Mouse (Mus musculus): ENCODE results near the gene Gata3. TPM values are rescaled to one million over a fixed set of nuclear protein-coding genes. Genes with fewer than 3 reads are reported as not detected.
A peak's percentile ranks its signal among the peaks of the same experiment; 100 is the strongest.

The Gata3 gene
- polyA plus RNA-seq, 1 experiment from 2014 or later: 7.9 TPM

DNA sequence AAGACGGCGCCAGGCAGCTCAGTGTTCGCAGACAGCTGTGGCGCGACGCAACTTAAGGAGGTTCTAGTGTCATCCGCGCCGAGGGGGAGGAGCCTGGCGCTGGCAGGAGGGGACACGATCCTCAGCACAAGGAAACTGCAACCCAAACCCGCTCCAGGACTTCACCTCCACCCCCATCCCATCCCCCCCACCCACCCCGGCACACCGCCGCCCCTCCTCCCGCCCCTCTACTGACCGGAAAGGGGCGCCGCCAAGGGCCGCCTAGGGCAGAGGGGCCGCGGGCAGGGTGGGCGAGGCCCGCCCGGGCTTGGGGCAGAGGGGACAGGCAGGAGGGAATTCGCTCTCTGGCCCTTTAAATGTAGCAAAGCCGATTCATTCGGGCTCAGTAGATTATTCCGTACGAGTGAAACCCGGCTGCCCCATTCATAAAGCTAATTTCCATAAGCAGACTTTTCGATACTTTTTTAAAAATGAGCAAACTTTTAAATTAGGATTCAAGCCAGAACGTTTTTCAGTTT is 11.2 kb downstream of the Gata3 start:
- ATAC-seq (ENCODE audit: insufficient number of reproducible peaks, low FRiP score): peak; percentile 60
- Histone ChIP-seq H3K27ac (ENCODE audit: poor library complexity, severe bottlenecking) (peak overlapping the region; percentile 73), H3K9me3 (replicated peaks) (no peaks in the 10 kb centered on the region), H3K4me2 (peak overlapping the region; percentile 95), H3K4me3 (peak overlapping the region; percentile 60), H3K4me1 (replicated peaks) (peaks cover 49% of the 10 kb centered on the region), H3K27me3 (replicated peaks) (peaks cover 24% of the 10 kb centered on the region), H3K36me3 (no peaks in the 10 kb centered on the region), H3K9ac (peak overlapping the region; percentile 63)
- WGBS: under 1% methylated on average over 30 of the region's 33 CpGs

DNA sequence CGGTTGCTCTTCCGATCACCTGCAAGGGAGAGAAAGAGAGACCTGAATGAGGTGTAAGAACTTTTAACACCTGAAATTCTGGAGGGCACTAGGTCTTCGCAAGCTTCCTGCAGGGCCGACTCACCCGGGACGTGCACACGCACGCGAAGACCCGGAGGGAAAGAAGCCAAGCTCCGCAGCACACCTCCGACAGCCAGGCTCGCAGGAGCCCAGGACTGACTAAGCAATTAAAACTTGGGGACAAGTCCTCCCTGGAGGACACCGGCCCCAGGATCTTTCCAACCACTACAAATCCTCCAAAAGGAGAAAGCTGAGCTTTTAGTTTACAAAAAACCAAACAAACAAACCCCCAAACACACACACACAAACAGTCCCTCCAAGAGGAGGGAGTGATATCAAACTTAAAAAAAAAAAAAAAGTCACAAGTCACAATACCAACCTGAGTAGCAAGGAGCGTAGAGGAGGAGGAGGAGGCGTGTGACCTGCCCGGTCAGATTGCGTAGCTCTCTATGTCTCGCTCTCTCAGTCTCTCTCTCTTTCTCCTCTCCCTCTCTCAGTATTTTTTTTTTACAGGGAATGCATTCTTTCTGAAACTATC is 11.8 kb downstream of the Gata3 start:
- no peaks in the 10 kb centered on the region for H3K36me3 ChIP-seq
- H3K9ac ChIP-seq: peak overlapping the region; percentile 80
- H3K4me3 ChIP-seq: peak overlapping the region; percentile 60
- peak overlapping the region; percentile 95 for H3K4me2 ChIP-seq
- H3K27me3 ChIP-seq (replicated peaks): peaks cover 28% of the 10 kb centered on the region
- peaks cover 49% of the 10 kb centered on the region for H3K4me1 ChIP-seq (replicated peaks)
- WGBS: under 1% methylated on average over 19 of the region's 19 CpGs
- peak overlapping the region; percentile 73 for H3K27ac ChIP-seq (ENCODE audit: poor library complexity, severe bottlenecking)
- no peaks in the 10 kb centered on the region for H3K9me3 ChIP-seq (replicated peaks)
- no peak for ATAC-seq (ENCODE audit: insufficient number of reproducible peaks, low FRiP score)

DNA sequence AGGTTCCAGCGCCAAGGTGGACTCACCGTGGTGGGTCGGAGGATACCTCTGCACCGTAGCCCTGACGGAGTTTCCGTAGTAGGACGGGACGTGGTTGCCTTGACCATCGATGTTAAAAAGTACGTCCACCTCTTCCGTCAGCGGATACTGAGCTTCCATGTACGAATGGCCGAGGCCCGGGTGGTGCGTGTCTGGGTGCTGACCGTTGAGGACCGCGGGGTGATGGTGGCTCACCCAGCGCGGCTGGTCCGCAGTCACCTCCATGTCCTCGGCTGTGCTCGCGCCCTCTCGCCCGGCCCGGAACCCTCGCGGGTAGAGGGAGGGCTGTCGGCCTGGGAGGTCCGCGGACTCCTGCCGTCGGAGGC is 12.5 kb downstream of the Gata3 start:
- under 1% methylated on average over 35 of the region's 35 CpGs for WGBS
- H3K9me3 ChIP-seq (replicated peaks): no peaks in the 10 kb centered on the region
- H3K4me1 ChIP-seq (replicated peaks): peaks cover 52% of the 10 kb centered on the region

DNA sequence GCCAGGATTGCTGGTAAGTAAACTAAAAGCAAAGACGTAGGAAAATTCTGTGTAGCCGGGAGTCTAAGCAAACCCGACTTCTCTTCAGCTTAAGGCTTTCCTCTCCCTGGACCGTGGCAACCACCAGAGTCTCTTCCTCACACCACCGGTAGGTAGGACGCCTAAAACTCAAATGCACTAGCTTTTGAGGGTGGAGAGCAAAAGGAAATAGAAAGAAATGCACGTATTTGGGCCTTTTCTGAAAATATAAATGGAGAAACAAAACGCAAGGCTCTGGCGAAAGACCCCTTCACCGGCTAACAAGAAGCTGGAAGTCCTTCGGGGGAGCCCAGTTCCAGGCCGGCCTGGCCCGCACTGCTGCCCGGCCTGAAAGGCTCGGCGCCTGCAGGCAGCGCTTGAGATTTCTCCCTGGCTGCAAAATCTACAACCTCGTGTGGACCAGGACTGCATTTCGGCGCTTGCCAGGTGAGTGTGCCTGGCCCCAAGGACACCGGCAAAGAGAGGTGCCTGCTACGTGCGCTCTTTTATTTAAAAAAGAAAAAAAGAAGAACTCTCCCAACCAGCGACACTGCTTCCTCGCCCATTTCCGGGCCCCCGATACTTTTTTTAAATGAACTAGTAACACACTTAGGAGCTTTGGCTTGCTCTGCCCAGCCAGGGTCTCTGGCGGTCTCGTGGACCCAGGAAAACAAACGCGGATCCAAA is 13.1 kb downstream of the Gata3 start:
- WGBS: 2% methylated on average over 31 of the region's 31 CpGs
- Histone ChIP-seq H3K27me3 (replicated peaks) (peaks cover 23% of the 10 kb centered on the region), H3K27ac (ENCODE audit: poor library complexity, severe bottlenecking) (peak overlapping the region; percentile 73), H3K9ac (peak overlapping the region; percentile 80), H3K4me2 (peak overlapping the region; percentile 95), H3K9me3 (replicated peaks) (no peaks in the 10 kb centered on the region), H3K4me1 (replicated peaks) (peaks cover 51% of the 10 kb centered on the region), H3K36me3 (no peaks in the 10 kb centered on the region), H3K4me3 (peak overlapping the region; percentile 60)
- no peak for ATAC-seq (ENCODE audit: insufficient number of reproducible peaks, low FRiP score)

More for the DNA sequence above, 12.5 kb downstream of the Gata3 start:
- H3K36me3 ChIP-seq: no peaks in the 10 kb centered on the region
- H3K4me2 ChIP-seq: peak overlapping the region; percentile 95
- H3K9ac ChIP-seq: peak overlapping the region; percentile 80
- peak overlapping the region; percentile 60 for H3K4me3 ChIP-seq
- H3K27me3 ChIP-seq (replicated peaks): peaks cover 28% of the 10 kb centered on the region
- no peak for ATAC-seq (ENCODE audit: insufficient number of reproducible peaks, low FRiP score)
- peak overlapping the region; percentile 73 for H3K27ac ChIP-seq (ENCODE audit: poor library complexity, severe bottlenecking)

DNA sequence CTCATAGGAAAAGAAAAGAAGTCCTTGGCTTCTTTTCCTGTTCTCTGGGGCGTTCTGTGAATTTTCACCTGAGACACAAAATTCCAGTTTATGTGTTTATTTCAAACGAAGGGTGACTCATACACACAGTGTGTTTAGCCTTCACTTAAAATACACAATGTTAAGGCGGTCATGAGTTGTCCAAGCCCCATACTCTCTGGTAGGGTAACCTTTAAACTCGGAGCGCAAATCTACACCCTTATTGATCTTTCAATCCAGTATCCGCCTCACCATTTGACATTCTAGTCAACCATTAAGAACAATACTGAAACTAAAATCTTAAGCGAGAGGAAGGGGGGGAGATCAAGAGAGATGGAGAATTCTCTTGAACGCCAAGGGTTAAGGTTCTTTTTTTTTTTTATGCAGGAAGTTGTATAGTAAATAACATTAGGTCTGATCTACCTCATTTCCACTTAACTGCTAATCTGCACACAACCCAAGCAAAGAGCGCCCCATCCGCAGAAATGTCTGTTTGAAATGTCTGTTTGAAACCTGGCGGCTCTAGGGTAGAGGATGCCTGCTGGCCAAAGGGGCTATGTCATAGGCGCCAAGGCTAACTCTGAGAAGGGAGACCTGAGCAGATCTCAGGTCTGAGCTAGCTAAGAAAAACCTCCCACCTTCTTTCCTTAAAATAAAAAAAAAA is 14.0 kb downstream of the Gata3 start:
- Histone ChIP-seq H3K27me3 (replicated peaks) (peaks cover 27% of the 10 kb centered on the region), H3K9me3 (replicated peaks) (no peaks in the 10 kb centered on the region), H3K4me2 (peak overlapping the region; percentile 95), H3K9ac (0 out of 2 replicates have a peak overlapping the region, but pooled peaks have one; percentile 41), H3K4me1 (replicated peaks) (peaks cover 52% of the 10 kb centered on the region), H3K36me3 (no peaks in the 10 kb centered on the region), H3K4me3 (peak overlapping the region; percentile 60), H3K27ac (ENCODE audit: poor library complexity, severe bottlenecking) (no peak overlapping the region)
- no peak for ATAC-seq (ENCODE audit: insufficient number of reproducible peaks, low FRiP score)
- 27% methylated on average over 12 of the region's 12 CpGs for WGBS

DNA sequence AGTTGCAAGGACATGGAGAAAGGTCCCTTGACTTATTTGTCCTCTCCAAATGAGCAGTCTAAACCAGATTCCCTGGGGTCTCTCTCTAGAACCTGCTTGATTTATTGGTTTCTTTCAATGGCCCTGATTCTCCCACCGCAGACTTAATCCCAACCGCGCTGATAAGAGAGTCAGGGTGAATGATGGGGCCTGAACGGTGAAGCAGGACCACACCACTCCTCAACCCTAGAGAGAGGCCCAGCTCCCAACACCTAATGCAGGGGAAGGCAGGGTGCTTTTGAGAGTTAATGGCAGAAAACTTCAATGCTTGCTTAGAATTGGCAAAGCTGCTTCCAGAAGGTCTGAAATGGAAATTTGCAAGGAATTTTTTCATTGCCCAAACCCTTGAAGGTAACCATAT is 14.6 kb downstream of the Gata3 start:
- peak overlapping the region; percentile 41; the same call in 1 of the 2 replicates for H3K9ac ChIP-seq
- H3K36me3 ChIP-seq: no peaks in the 10 kb centered on the region
- H3K4me3 ChIP-seq: peak overlapping the region; percentile 60
- H3K27me3 ChIP-seq (replicated peaks): peaks cover 26% of the 10 kb centered on the region
- H3K4me1 ChIP-seq (replicated peaks): peaks cover 49% of the 10 kb centered on the region
- H3K4me2 ChIP-seq: peak overlapping the region; percentile 95
- H3K27ac ChIP-seq (ENCODE audit: poor library complexity, severe bottlenecking): no peak overlapping the region
- no peak for ATAC-seq (ENCODE audit: insufficient number of reproducible peaks, low FRiP score)
- H3K9me3 ChIP-seq (replicated peaks): no peaks in the 10 kb centered on the region
- 6% methylated on average over 4 of the region's 4 CpGs for WGBS

DNA sequence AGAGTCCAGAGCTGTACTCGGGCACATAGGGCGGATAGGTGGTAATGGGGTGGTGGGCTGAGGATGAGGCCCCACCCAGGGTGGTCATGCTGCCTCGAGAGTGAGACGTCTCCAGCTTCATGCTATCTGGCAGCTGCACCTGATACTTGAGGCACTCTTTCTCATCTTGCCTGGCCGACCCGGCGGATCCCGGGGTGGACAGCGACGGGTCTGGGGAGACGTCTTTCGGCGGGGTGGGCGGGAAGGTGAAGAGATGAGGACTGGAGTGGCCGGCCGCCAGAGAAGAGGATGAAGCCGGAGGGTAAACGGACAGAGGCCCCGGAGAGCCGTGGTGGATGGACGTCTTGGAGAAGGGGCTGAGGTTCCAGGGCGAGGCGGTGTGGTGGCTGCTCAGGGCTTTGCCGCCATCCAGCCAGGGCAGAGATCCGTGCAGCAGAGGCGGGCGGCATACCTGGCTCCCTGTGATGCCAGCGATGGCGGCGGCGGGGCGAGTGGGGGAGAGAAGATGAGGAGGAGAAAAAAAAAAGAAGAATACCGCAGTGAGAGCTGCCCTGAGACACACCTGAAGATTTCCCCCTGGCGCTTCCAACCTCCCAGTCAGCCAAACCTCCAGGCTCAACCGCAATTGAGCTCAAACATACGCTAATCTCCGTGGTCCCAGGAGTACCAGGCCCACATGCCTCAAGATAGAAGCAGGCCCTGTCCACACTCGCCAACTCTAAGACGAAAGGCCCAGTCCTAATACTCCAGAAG is 15.2 kb downstream of the Gata3 start:
- H3K4me3 ChIP-seq: peak overlapping the region; percentile 60
- peak overlapping the region; percentile 41; the same call in 1 of the 2 replicates for H3K9ac ChIP-seq
- peaks cover 29% of the 10 kb centered on the region for H3K27me3 ChIP-seq (replicated peaks)
- H3K9me3 ChIP-seq (replicated peaks): no peaks in the 10 kb centered on the region
- H3K27ac ChIP-seq (ENCODE audit: poor library complexity, severe bottlenecking): no peak overlapping the region
- 10% methylated on average over 39 of the region's 39 CpGs for WGBS
- H3K36me3 ChIP-seq: no peaks in the 10 kb centered on the region
- no peak for ATAC-seq (ENCODE audit: insufficient number of reproducible peaks, low FRiP score)
- H3K4me1 ChIP-seq (replicated peaks): peaks cover 46% of the 10 kb centered on the region
- peak overlapping the region; percentile 95 for H3K4me2 ChIP-seq

DNA sequence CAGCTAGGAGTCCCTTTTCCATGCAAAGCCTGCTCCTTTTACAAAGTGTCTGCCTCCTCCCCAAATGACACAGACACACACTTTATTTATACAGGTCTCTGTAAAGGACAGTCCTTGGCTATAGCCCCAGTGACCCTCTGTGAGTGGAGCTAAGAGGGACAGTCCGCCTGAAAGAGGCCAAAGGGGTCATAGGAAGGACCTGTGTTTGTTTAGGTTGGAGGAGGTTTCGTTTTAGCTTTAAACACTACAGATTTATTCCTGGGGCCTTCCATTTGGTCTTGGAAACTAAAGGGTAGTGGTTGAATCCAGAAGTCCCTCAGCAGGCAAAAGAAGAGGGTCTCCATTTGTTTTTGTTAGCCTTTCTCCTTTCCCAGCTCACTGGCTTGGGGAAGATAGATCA is 16.1 kb downstream of the Gata3 start:
- Histone ChIP-seq H3K4me3 (no peak overlapping the region), H3K4me2 (peak overlapping the region; percentile 95), H3K36me3 (no peaks in the 10 kb centered on the region), H3K9ac (peak overlapping the region; percentile 59), H3K9me3 (replicated peaks) (no peaks in the 10 kb centered on the region), H3K27ac (ENCODE audit: poor library complexity, severe bottlenecking) (no peak overlapping the region), H3K27me3 (replicated peaks) (peaks cover 31% of the 10 kb centered on the region), H3K4me1 (replicated peaks) (peaks cover 47% of the 10 kb centered on the region)
- WGBS: 40% methylated on average over 2 of the region's 2 CpGs
- ATAC-seq (ENCODE audit: insufficient number of reproducible peaks, low FRiP score): no peak

DNA sequence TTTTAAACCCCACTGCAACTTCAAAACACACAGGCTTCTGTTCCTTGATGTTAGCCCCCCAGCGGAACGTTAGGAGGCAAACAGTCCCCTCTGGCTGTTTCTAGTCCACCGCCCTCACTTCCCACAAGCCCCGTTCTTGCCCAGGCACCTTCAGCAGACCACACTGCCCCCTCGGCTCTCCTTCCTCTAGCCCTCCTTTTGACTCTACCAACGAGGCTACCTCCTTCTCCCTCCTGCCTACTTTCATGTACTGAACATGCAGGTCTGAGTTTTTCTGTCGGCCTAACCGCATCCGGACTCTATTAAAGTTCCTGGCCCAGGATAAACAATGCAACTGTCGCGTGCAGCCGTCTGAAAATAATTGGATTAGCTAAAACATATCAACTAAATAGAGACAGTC is 17.2 kb downstream of the Gata3 start:
- 19% methylated on average over 12 of the region's 12 CpGs for WGBS
- H3K4me2 ChIP-seq: peak overlapping the region; percentile 60
- ATAC-seq (ENCODE audit: insufficient number of reproducible peaks, low FRiP score): no peak

DNA sequence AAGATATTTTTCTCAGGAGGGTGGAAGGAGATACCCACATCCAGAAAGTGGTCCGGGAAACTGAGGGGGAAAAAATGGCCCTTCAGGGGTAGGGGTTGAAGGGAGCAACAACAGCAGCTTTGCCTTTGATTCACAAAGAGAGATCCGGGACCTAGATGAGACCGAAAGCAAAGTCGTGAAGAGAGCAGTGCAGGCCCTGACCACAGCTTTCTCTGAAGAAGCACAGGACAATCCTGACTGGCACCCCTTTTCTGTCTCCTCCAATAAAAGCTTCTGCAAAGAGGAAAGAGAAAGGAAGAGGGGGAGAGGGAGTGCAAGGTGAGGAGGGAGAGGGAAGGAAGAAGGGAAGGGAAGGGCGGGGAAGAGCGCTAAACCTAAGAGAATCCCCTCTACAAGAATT is 18.0 kb downstream of the Gata3 start:
- 0 out of 2 replicates have a peak overlapping the region, but pooled peaks have one; percentile 31 for H3K9ac ChIP-seq
- H3K4me2 ChIP-seq: peak overlapping the region; percentile 60
- H3K27me3 ChIP-seq (replicated peaks): peaks cover 31% of the 10 kb centered on the region
- no peaks in the 10 kb centered on the region for H3K9me3 ChIP-seq (replicated peaks)
- H3K4me1 ChIP-seq (replicated peaks): peaks cover 47% of the 10 kb centered on the region
- WGBS: 30% methylated on average over 6 of the region's 6 CpGs
- H3K27ac ChIP-seq (ENCODE audit: poor library complexity, severe bottlenecking): no peak overlapping the region
- no peak overlapping the region for H3K4me3 ChIP-seq
- H3K36me3 ChIP-seq: no peaks in the 10 kb centered on the region
- ATAC-seq (ENCODE audit: insufficient number of reproducible peaks, low FRiP score): no peak

More for the DNA sequence above, 17.2 kb downstream of the Gata3 start:
- peaks cover 31% of the 10 kb centered on the region for H3K27me3 ChIP-seq (replicated peaks)
- no peaks in the 10 kb centered on the region for H3K9me3 ChIP-seq (replicated peaks)
- H3K36me3 ChIP-seq: no peaks in the 10 kb centered on the region
- peak overlapping the region; percentile 49; the same call in 1 of the 2 replicates for H3K9ac ChIP-seq
- peak overlapping the region; percentile 30 for H3K4me3 ChIP-seq
- 0 out of 2 replicates have a peak overlapping the region, but pooled peaks have one; percentile 9 for H3K27ac ChIP-seq (ENCODE audit: poor library complexity, severe bottlenecking)
- H3K4me1 ChIP-seq (replicated peaks): peaks cover 49% of the 10 kb centered on the region
